Mouse (Mus musculus) forelimb bud, embryonic 11.5 days (tissue): ENCODE measurements at regions not wholly inside any gene's neighbourhood (a gene's known extent, or its start where the extent isn't known, plus 50 kb on each side); places are given as distances from the start of the nearest gene placed in this dataset.

Source experiments
- DNase-seq: peaks from one replicate; pipeline ENCODE4 v3.0.0-alpha.2; 2012; ENCODE audit warnings: low read depth, low spot score

- no peak for DNase-seq
These were observed 210.9 kb downstream of the Lrig3 start for GRCm38 (mm10) chr10:126176759-126177473.

GRCm38 (mm10) chr10:126182386-126182785 is 216.4 kb downstream of the Lrig3 start:
- no peak for DNase-seq

- no peak for DNase-seq
These were observed 218.0 kb downstream of the Lrig3 start for GRCm38 (mm10) chr10:126183961-126184360.

- no peak for DNase-seq
These were observed 219.4 kb downstream of the Lrig3 start for GRCm38 (mm10) chr10:126185410-126185809.

- DNase-seq = no peak
These were observed 220.1 kb downstream of the Lrig3 start for GRCm38 (mm10) chr10:126186086-126186485.

GRCm38 (mm10) chr10:126189001-126189400 is 223.0 kb downstream of the Lrig3 start:
- DNase-seq = peak; percentile 66
